Mouse (Mus musculus): ENCODE results near the gene Fbxl2.

Gene Fbxl2

DNA sequence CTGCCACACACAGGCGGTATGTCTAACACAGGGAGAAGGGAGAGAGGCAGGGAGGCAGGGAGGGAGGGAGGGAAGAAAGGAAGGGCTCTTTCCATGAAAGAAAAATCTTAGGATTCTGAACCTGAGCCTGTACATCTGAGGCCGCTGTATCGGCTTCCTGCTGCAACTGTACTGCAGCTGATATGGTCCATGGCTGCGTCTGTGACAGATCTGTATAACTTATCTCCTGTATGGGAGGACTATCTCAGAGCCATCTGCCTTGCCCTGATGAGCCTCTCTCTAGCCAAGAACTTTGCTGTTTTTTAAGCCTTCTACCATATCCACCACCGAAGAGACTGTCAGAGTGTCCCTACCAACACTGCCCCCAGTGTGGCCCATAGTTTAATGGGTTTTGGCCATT is 130.2 kb downstream of the Fbxl2 start:
- no peak for DNase-seq (ENCODE audit: low spot score)
